Mouse (Mus musculus): Measurements from ENCODE around the gene Emx2. TPM values are rescaled to one million over a fixed set of nuclear protein-coding genes. Genes with fewer than 3 reads are reported as not detected.

The Emx2 gene
- polyA plus RNA-seq, 1 experiment: not detected

- Histone ChIP-seq H3K36me3 (ENCODE audit: control insufficient read depth, insufficient read depth) (no peaks in the 10 kb centered on the region), H3K79me2 (ENCODE audit: control insufficient read depth, insufficient read depth) (no peaks in the 10 kb centered on the region), H3K27me3 (ENCODE audit: control insufficient read depth, insufficient read depth, insufficient read length) (peaks cover 6% of the 10 kb centered on the region), H3K4me3 (ENCODE audit: insufficient read depth, poor library complexity, severe bottlenecking) (no peak overlapping the region), H3ac (ENCODE audit: control insufficient read depth, insufficient read length, low read depth) (no peak overlapping the region), H3K79me3 (ENCODE audit: low read depth) (no peaks in the 10 kb centered on the region)
- TF ChIP-seq CEBPB (IDR thresholded peaks at IDR 0.05; ENCODE audit: low read depth) (no peak), CTCF (IDR thresholded peaks at IDR 0.05; ENCODE audit: control insufficient read depth, insufficient read depth, insufficient read length) (no peak), USF1 (IDR thresholded peaks at IDR 0.05; ENCODE audit: low read depth) (no peak), FOSL1 (IDR thresholded peaks at IDR 0.05; ENCODE audit: insufficient read depth, low read length, poor library complexity, severe bottlenecking) (no peak), MAX (IDR thresholded peaks at IDR 0.05) (no peak), MYOD1 (IDR thresholded peaks at IDR 0.05; ENCODE audit: control insufficient read depth, insufficient read length, low read depth) (no peak), MYOG (IDR thresholded peaks at IDR 0.05; ENCODE audit: control insufficient read depth, extremely low read depth, insufficient read length) (no peak)
Measured at GRCm38 (mm10) chr19:59463842-59464443, 5.8 kb downstream of the Emx2 start.

- H3K79me3 ChIP-seq (ENCODE audit: low read depth): no peaks in the 10 kb centered on the region
- no peak for TF ChIP-seq MYOG (IDR thresholded peaks at IDR 0.05; ENCODE audit: control insufficient read depth, extremely low read depth, insufficient read length)
- TF ChIP-seq MAX (IDR thresholded peaks at IDR 0.05): no peak
- no peak for TF ChIP-seq CTCF (IDR thresholded peaks at IDR 0.05; ENCODE audit: control insufficient read depth, insufficient read depth, insufficient read length)
- no peak for TF ChIP-seq MYOD1 (IDR thresholded peaks at IDR 0.05; ENCODE audit: control insufficient read depth, insufficient read length, low read depth)
- no peak for TF ChIP-seq USF1 (IDR thresholded peaks at IDR 0.05; ENCODE audit: low read depth)
- TF ChIP-seq FOSL1 (IDR thresholded peaks at IDR 0.05; ENCODE audit: insufficient read depth, low read length, poor library complexity, severe bottlenecking): no peak
- no peak for TF ChIP-seq CEBPB (IDR thresholded peaks at IDR 0.05; ENCODE audit: low read depth)
- H3K36me3 ChIP-seq (ENCODE audit: control insufficient read depth, insufficient read depth): no peaks in the 10 kb centered on the region
- no peak overlapping the region for H3ac ChIP-seq (ENCODE audit: control insufficient read depth, insufficient read length, low read depth)
- no peaks in the 10 kb centered on the region for H3K27me3 ChIP-seq (ENCODE audit: control insufficient read depth, insufficient read depth, insufficient read length)
- no peak overlapping the region for H3K4me3 ChIP-seq (ENCODE audit: insufficient read depth, poor library complexity, severe bottlenecking)
- H3K79me2 ChIP-seq (ENCODE audit: control insufficient read depth, insufficient read depth): no peaks in the 10 kb centered on the region
Measured at GRCm38 (mm10) chr19:59465281-59465680, 7.1 kb downstream of the Emx2 start.

- no peaks in the 10 kb centered on the region for H3K79me3 ChIP-seq (ENCODE audit: low read depth)
- H3K79me2 ChIP-seq (ENCODE audit: control insufficient read depth, insufficient read depth): no peaks in the 10 kb centered on the region
- H3ac ChIP-seq (ENCODE audit: control insufficient read depth, insufficient read length, low read depth): no peak overlapping the region
- H3K27me3 ChIP-seq (ENCODE audit: control insufficient read depth, insufficient read depth, insufficient read length): no peaks in the 10 kb centered on the region
- no peak overlapping the region for H3K4me3 ChIP-seq (ENCODE audit: insufficient read depth, poor library complexity, severe bottlenecking)
- no peak for TF ChIP-seq CTCF (IDR thresholded peaks at IDR 0.05; ENCODE audit: control insufficient read depth, insufficient read depth, insufficient read length)
- no peak for TF ChIP-seq USF1 (IDR thresholded peaks at IDR 0.05; ENCODE audit: low read depth)
- no peaks in the 10 kb centered on the region for H3K36me3 ChIP-seq (ENCODE audit: control insufficient read depth, insufficient read depth)
Measured at GRCm38 (mm10) chr19:59465751-59466410, 7.7 kb downstream of the Emx2 start.

GRCm38 (mm10) chr19:59466417-59466937 lies 8.3 kb downstream of the Emx2 start:
- Histone ChIP-seq H3K4me3 (ENCODE audit: insufficient read depth, poor library complexity, severe bottlenecking) (no peak overlapping the region), H3K79me2 (ENCODE audit: control insufficient read depth, insufficient read depth) (no peaks in the 10 kb centered on the region), H3K27me3 (ENCODE audit: control insufficient read depth, insufficient read depth, insufficient read length) (no peaks in the 10 kb centered on the region), H3K36me3 (ENCODE audit: control insufficient read depth, insufficient read depth) (no peaks in the 10 kb centered on the region), H3K79me3 (ENCODE audit: low read depth) (no peaks in the 10 kb centered on the region), H3ac (ENCODE audit: control insufficient read depth, insufficient read length, low read depth) (no peak overlapping the region)
- TF ChIP-seq CTCF (IDR thresholded peaks at IDR 0.05; ENCODE audit: control insufficient read depth, insufficient read depth, insufficient read length): no peak

GRCm38 (mm10) chr19:59467016-59467412 lies 8.8 kb downstream of the Emx2 start:
- H3K79me3 ChIP-seq (ENCODE audit: low read depth): no peaks in the 10 kb centered on the region
- no peak overlapping the region for H3K4me3 ChIP-seq (ENCODE audit: insufficient read depth, poor library complexity, severe bottlenecking)
- H3K79me2 ChIP-seq (ENCODE audit: control insufficient read depth, insufficient read depth): no peaks in the 10 kb centered on the region
- TF ChIP-seq CEBPB (IDR thresholded peaks at IDR 0.05; ENCODE audit: low read depth) (no peak), MYOD1 (IDR thresholded peaks at IDR 0.05; ENCODE audit: control insufficient read depth, insufficient read length, low read depth) (no peak), CTCF (IDR thresholded peaks at IDR 0.05; ENCODE audit: control insufficient read depth, insufficient read depth, insufficient read length) (no peak), MAX (IDR thresholded peaks at IDR 0.05) (no peak), MYOG (IDR thresholded peaks at IDR 0.05; ENCODE audit: control insufficient read depth, extremely low read depth, insufficient read length) (no peak), FOSL1 (IDR thresholded peaks at IDR 0.05; ENCODE audit: insufficient read depth, low read length, poor library complexity, severe bottlenecking) (no peak), USF1 (IDR thresholded peaks at IDR 0.05; ENCODE audit: low read depth) (no peak)
- H3K27me3 ChIP-seq (ENCODE audit: control insufficient read depth, insufficient read depth, insufficient read length): no peaks in the 10 kb centered on the region
- no peak overlapping the region for H3ac ChIP-seq (ENCODE audit: control insufficient read depth, insufficient read length, low read depth)
- H3K36me3 ChIP-seq (ENCODE audit: control insufficient read depth, insufficient read depth): no peaks in the 10 kb centered on the region
